Comparison of ENCODE assay signal across 32 mouse cellular contexts in genomic region chr5:108076833-108077540, GRCm38 (mm10). TPM values are rescaled to one million over a fixed set of nuclear protein-coding genes. Genes with fewer than 3 reads are reported as not detected.
DNase-seq lines count a peak whose midpoint lies in the region; ATAC-seq and TF ChIP-seq lines count a peak whose summit lies in the region.
"Had no signal": no experiment of that assay in that cellular context is flagged by ENCODE, and none has a peak within 500 bp of the region (broad histone marks: within the 10 kb centered on the region; RNA-seq: fewer than 3 reads in every experiment).

No protein-coding gene starts in this region.

- H3K9me3 ChIP-seq in midbrain, embryonic 11.5 days (ENCODE audit: control insufficient read depth, low read length): no peaks in the 10 kb centered on the region
- H3K9me3 ChIP-seq in midbrain, embryonic 10.5 days (replicated peaks): no peaks in the 10 kb centered on the region; the same call in 1 of the 2 replicates
- H3K9me3 ChIP-seq in intestine, postnatal 0 days (ENCODE audit: control insufficient read depth): no peaks in the 10 kb centered on the region
- H3K9me3 ChIP-seq: embryonic facial prominence, embryonic 13.5 days; forebrain, embryonic 10.5 days; hindbrain, embryonic 13.5 days; liver, embryonic 13.5 days had no signal

- peak overlapping the region; percentile 31; the same call in 1 of the 2 replicates for H3K27ac ChIP-seq in gastrocnemius, adult 2 months
- H3K27ac ChIP-seq in midbrain, embryonic 11.5 days (ENCODE audit: low read depth, low read length): no peak overlapping the region
- no peak overlapping the region for H3K27ac ChIP-seq in midbrain, embryonic 10.5 days (replicated peaks)
- peak overlapping the region; percentile 63 for H3K27ac ChIP-seq in intestine, postnatal 0 days (ENCODE audit: low read depth, low read length)
- H3K27ac ChIP-seq: embryonic facial prominence, embryonic 13.5 days; forebrain, embryonic 10.5 days; hindbrain, embryonic 13.5 days; kidney, postnatal 0 days; layer of hippocampus, adult 2 months; limb, embryonic 13.5 days; liver, embryonic 13.5 days; macrophage had no signal

- H3K4me3 ChIP-seq in gastrocnemius, adult 2 months: no peak overlapping the region
- H3K4me3 ChIP-seq in midbrain, embryonic 11.5 days (ENCODE audit: low read depth, low read length): no peak overlapping the region
- H3K4me3 ChIP-seq in midbrain, embryonic 10.5 days: no peak overlapping the region
- H3K4me3 ChIP-seq in intestine, postnatal 0 days (ENCODE audit: low read depth, low read length): no peak overlapping the region
- H3K4me3 ChIP-seq: embryonic facial prominence, embryonic 13.5 days; forebrain, embryonic 10.5 days; hindbrain, embryonic 13.5 days; layer of hippocampus, adult 2 months; limb, embryonic 13.5 days; liver, embryonic 13.5 days had no signal

- no peak for TF ChIP-seq CTCF in gastrocnemius, adult 2 months (IDR thresholded peaks at IDR 0.05)
- TF ChIP-seq CTCF in intestine, postnatal 0 days (IDR thresholded peaks at IDR 0.05; ENCODE audit: low read depth): no peak

- intact Hi-C loops in gastrocnemius, adult 2 months (cut with DNase I): no loop called here

- H3K27me3 ChIP-seq in midbrain, embryonic 11.5 days (ENCODE audit: control insufficient read depth, insufficient read depth, low read length): no peaks in the 10 kb centered on the region
- no peaks in the 10 kb centered on the region for H3K27me3 ChIP-seq in midbrain, embryonic 10.5 days (ENCODE audit: low read depth, poor library complexity, severe bottlenecking)
- no peaks in the 10 kb centered on the region for H3K27me3 ChIP-seq in intestine, postnatal 0 days (replicated peaks; ENCODE audit: control insufficient read depth, insufficient read depth, low read length)
- H3K27me3 ChIP-seq: CH12.LX; embryonic facial prominence, embryonic 13.5 days; hindbrain, embryonic 13.5 days; limb, embryonic 13.5 days; liver, embryonic 13.5 days had no signal

- no peak overlapping the region for H3K9ac ChIP-seq in midbrain, embryonic 11.5 days (ENCODE audit: low read length)
- no peak overlapping the region for H3K9ac ChIP-seq in intestine, postnatal 0 days (ENCODE audit: low read depth, low read length)
- H3K9ac ChIP-seq: embryonic facial prominence, embryonic 13.5 days; hindbrain, embryonic 13.5 days; limb, embryonic 13.5 days; liver, embryonic 13.5 days had no signal

- H3K4me1 ChIP-seq in midbrain, embryonic 11.5 days (ENCODE audit: control insufficient read depth, insufficient read depth, low read length): no peaks in the 10 kb centered on the region
- peaks cover 7% of the 10 kb centered on the region for H3K4me1 ChIP-seq in midbrain, embryonic 10.5 days
- H3K4me1 ChIP-seq in intestine, postnatal 0 days (replicated peaks; ENCODE audit: control insufficient read depth, insufficient read depth, low read length): no peaks in the 10 kb centered on the region; the same call in 1 of the 2 replicates
- H3K4me1 ChIP-seq: embryonic facial prominence, embryonic 13.5 days; forebrain, embryonic 10.5 days; hindbrain, embryonic 13.5 days; limb, embryonic 13.5 days had no signal

- ATAC-seq in midbrain, embryonic 11.5 days (ENCODE audit: low FRiP score): no peak
- ATAC-seq in intestine, postnatal 0 days: peak; percentile 83
- ATAC-seq: forebrain, embryonic 16.5 days; lung, postnatal 0 days; midbrain, embryonic 16.5 days had no signal

- WGBS in midbrain, embryonic 11.5 days: 43% methylated on average over 6 of the region's 6 CpGs
- 50% methylated on average over 6 of the region's 6 CpGs for WGBS in midbrain, embryonic 10.5 days
- 42% methylated on average over 6 of the region's 6 CpGs for WGBS in intestine, postnatal 0 days

- DNase-seq in gastrocnemius, adult 2 months: no peak
- DNase-seq in gastrocnemius, postnatal 4 days (ENCODE audit: low spot score in 2 of 2): no peak
- peak; percentile 28 for DNase-seq in midbrain, embryonic 11.5 days (ENCODE audit: low spot score, missing footprints)
- no peak for DNase-seq in midbrain, embryonic 10.5 days (ENCODE audit: low spot score)
- no peak for DNase-seq in Muller cell, postnatal 12 days (ENCODE audit: inconsistent ontology term)
- no peak for DNase-seq in embryo, embryonic 9.5 days (ENCODE audit: extremely low spot score)
- no peak for DNase-seq in layer of hippocampus, adult 11-12 months (ENCODE audit: low spot score)
- DNase-seq: adrenal gland, postnatal 14 days; cerebellum, adult 11 months; cerebellum, adult 9-10 months; cerebellum, postnatal 36 days; gastrocnemius, postnatal 10 days; heart, postnatal 4 days; kidney, adult 18-20 months; liver, embryonic 13.5 days; lung, adult 18-20 months; right cerebral cortex, postnatal 25 days; spleen, adult 18-20 months; thymus, postnatal 25 days had no signal

- H3K4me2 ChIP-seq in midbrain, embryonic 11.5 days: no peak overlapping the region
- H3K4me2 ChIP-seq in intestine, postnatal 0 days (replicated peaks; ENCODE audit: low read depth): no peak overlapping the region
- H3K4me2 ChIP-seq: embryonic facial prominence, embryonic 13.5 days; heart, embryonic 11.5 days; hindbrain, embryonic 13.5 days; limb, embryonic 13.5 days; liver, embryonic 13.5 days had no signal

- peaks cover 17% of the 10 kb centered on the region for H3K36me3 ChIP-seq in midbrain, embryonic 11.5 days (ENCODE audit: control insufficient read depth, insufficient read depth, low read length)
- peaks cover 94% of the 10 kb centered on the region for H3K36me3 ChIP-seq in midbrain, embryonic 10.5 days
- H3K36me3 ChIP-seq in intestine, postnatal 0 days (ENCODE audit: control insufficient read depth, insufficient read depth): peaks cover 24% of the 10 kb centered on the region

RNA-seq across cellular contexts. Expression of gene Mtf2, which starts 11.5 kb away (rescaled TPM):
- 10 to 100 TPM; 11.1 to 14.2 TPM for total RNA-seq in gastrocnemius, adult 2 months (2021)
- 10 to 100 TPM; 32.2 to 39.2 TPM for total RNA-seq in gastrocnemius, postnatal 4 days (2021)
- polyA plus RNA-seq in midbrain, embryonic 11.5 days (2014; fragmentation: Nextera tagmentation; extraction: Ambion mirVana): 124 and 139 TPM in 2 replicates
- polyA plus RNA-seq in midbrain, embryonic 10.5 days (2016; fragmentation: Nextera tagmentation; extraction: Ambion mirVana): 136 and 146 TPM in 2 replicates
- polyA plus RNA-seq in intestine, postnatal 0 days (2015; fragmentation: Nextera tagmentation; extraction: Ambion mirVana): 52.3 and 57.0 TPM in 2 replicates

RNA-seq across cellular contexts. Expression of gene Tmed5, which starts 55.4 kb away (rescaled TPM):
- total RNA-seq in gastrocnemius, adult 2 months (2021): 10 to 100 TPM; 26.3 to 33.1 TPM
- total RNA-seq in gastrocnemius, postnatal 4 days (2021): 10 to 100 TPM; 17.3 to 20.3 TPM
- polyA plus RNA-seq in midbrain, embryonic 11.5 days (2014; fragmentation: Nextera tagmentation; extraction: Ambion mirVana): 30.4 and 30.7 TPM in 2 replicates
- polyA plus RNA-seq in midbrain, embryonic 10.5 days (2016; fragmentation: Nextera tagmentation; extraction: Ambion mirVana): 28.5 and 31.4 TPM in 2 replicates
- 19.3 and 20.5 TPM in 2 replicates for polyA plus RNA-seq in intestine, postnatal 0 days (2015; fragmentation: Nextera tagmentation; extraction: Ambion mirVana)

RNA-seq across cellular contexts. Expression of gene Ccdc18, which starts 55.7 kb away (rescaled TPM):
- total RNA-seq in gastrocnemius, adult 2 months (2021): not detected
- total RNA-seq in gastrocnemius, postnatal 4 days (2021): 1 to 10 TPM; 2.2 to 2.6 TPM
- 9.5 and 10.8 TPM in 2 replicates for polyA plus RNA-seq in midbrain, embryonic 11.5 days (2014; fragmentation: Nextera tagmentation; extraction: Ambion mirVana)
- polyA plus RNA-seq in midbrain, embryonic 10.5 days (2016; fragmentation: Nextera tagmentation; extraction: Ambion mirVana): 10.0 and 10.1 TPM in 2 replicates
- 3.3 and 4.9 TPM in 2 replicates for polyA plus RNA-seq in intestine, postnatal 0 days (2015; fragmentation: Nextera tagmentation; extraction: Ambion mirVana)

Comparison
In these comparisons a context has a peak if more than half of its experiments do, and no peak if none do; other contexts are left out.
1. H3K27ac ChIP-seq: peak in gastrocnemius, adult 2 months (single experiment) and intestine, postnatal 0 days (single experiment); none in midbrain, embryonic 11.5 days (single experiment) and midbrain, embryonic 10.5 days (single experiment).